Mouse (Mus musculus): ENCODE measurements around the gene Ccdc91.

GRCm38 (mm10) chr6:147661841-147662240 is 186.2 kb downstream of the Ccdc91 start:
- no peak for TF ChIP-seq MAX (IDR thresholded peaks at IDR 0.05)
- TF ChIP-seq CTCF (IDR thresholded peaks at IDR 0.05; ENCODE audit: control insufficient read depth, insufficient read depth, insufficient read length): no peak
- no peak for TF ChIP-seq MYOG (IDR thresholded peaks at IDR 0.05; ENCODE audit: control insufficient read depth, extremely low read depth, insufficient read length)
- TF ChIP-seq FOSL1 (IDR thresholded peaks at IDR 0.05; ENCODE audit: insufficient read depth, low read length, poor library complexity, severe bottlenecking): no peak
- no peak for TF ChIP-seq USF1 (IDR thresholded peaks at IDR 0.05; ENCODE audit: low read depth)
